Mouse (Mus musculus) layer of hippocampus, adult 9-10 months (tissue): ENCODE measurements at regions not wholly inside any gene's neighbourhood (a gene's known extent, or its start where the extent isn't known, plus 50 kb on each side); places are given as distances from the start of the nearest gene placed in this dataset.

ENCODE experiments used
- DNase-seq: peaks from one replicate; pipeline ENCODE4 v3.0.0; 2022; ENCODE audit warnings: low spot score

- no peak for DNase-seq
These were observed 780.6 kb downstream of the Tmem114 start for GRCm38 (mm10) chr16:7644363-7644762.

DNA sequence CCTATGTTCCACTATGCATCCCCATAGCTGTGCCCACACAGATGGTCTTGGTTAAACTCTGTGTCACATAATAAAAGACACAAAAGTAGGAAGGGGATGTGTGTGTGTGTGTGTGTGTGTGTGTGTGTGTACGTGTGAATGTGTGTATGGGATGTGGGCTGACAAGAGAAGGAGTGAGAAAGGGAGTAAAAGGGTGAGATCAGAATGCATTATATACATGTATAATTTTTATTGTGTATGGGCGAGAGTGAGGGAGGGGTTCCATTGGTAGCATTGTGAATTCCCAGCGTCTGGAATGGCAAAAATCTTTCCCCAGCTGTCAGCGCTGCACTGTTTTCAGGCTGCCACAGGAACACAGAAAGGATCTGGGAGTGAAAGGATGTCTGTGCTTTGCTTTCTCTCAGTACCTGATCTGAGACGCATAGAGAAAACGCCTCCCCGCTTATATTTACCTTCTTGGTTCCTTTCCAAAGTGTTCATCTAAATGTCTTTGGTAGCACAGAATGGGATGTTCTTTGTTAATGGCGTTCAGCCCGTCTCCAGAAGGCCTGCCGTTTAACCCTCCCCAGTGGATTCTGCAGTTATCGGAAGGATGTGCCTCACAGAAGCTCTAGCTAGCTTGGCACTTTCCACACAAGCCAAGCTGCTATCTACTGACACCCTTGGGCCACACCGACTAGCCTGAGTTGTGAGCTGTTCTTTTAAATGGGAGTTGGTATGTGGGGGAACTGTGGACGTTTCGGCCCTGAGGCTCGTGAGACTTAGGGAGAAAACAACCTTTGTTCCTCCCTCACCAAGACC, 785.8 kb downstream of the Tmem114 start:
- DNase-seq = no peak

- no peak for DNase-seq
These were observed 786.9 kb downstream of the Tmem114 start for GRCm38 (mm10) chr16:7637993-7638392.

- DNase-seq = no peak
These were observed 787.7 kb downstream of the Tmem114 start for GRCm38 (mm10) chr16:7637121-7637700.

DNA sequence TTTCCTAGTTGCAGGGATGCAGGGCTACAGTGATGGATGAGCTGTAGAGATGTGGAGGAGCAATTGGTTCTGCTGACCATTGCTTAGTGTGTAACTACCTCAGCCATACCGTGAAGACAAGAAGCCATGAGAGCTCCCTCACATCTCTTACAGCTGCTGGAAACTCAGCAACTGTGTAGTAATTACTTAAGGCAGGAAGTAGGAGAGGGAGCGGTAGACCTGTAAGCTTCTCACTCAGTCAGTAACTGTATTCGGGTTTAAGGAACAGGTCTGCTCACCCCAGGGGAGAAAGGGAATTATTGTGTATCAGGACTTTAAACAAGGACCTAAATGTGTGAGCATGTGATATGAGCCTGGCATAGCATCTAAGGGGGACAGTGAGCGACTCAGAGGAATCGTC, 788.6 kb downstream of the Tmem114 start:
- DNase-seq = no peak

DNA sequence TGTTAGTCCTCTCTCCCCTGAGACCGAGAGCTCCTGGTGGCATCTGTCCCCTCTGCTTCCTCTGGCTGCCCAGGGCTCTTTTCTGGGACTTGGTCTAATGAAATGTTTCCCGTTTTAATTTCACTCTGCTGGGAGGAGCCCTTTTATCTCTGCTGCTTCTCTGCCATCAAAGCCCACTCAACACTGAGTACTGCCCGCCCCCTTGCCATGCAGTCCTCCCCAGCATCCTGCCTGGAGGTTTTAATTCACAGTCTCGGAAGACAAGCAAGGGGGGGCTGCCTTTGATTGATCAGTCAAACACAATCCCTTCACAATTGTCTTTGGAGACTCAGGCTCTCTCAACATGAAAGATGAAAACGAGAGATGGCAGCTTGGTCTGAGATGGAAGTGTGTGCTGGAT, 792.5 kb downstream of the Tmem114 start:
- DNase-seq = no peak

DNA sequence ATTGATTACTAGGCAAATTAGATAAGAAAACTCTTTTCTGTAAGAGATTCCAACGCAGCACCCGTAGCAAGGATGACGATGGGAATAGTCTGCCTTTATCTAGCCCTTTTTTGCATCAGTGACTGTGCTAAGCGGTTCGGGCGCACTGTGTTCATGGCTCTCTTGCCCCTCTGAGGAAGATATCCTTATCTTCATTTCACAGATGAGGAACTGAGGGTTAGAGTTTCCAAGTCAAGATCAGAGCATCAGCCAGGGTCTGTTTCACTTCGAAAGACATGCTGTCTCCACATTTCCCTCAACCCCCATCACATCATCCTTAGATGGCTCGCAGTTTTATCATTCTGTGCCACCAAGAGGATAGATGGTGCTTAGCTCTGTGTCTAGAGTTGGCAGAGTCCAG, 796.6 kb downstream of the Tmem114 start:
- DNase-seq = no peak

- no peak for DNase-seq
These were observed 818.3 kb downstream of the Tmem114 start for GRCm38 (mm10) chr16:7606602-7607001.

DNA sequence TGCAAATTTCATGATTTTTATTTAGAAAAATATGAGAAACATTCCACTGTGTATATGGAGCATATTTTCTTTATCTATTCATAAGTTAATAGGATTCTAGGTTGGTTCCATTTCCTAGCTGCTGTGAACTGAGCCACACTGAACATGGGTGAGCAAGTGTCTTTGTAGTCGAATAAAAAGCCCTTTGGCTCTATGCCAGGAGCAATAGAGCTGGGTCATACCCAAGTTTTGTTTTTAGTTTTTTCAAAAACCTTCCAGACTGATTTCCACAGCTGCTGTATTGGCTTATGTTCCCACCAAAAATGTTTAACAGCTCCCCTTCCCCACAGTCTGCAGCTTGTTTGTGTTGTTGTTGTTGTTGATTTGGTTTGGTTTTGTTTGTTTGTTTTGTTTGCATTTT, 822.5 kb downstream of the Tmem114 start:
- DNase-seq = no peak

DNA sequence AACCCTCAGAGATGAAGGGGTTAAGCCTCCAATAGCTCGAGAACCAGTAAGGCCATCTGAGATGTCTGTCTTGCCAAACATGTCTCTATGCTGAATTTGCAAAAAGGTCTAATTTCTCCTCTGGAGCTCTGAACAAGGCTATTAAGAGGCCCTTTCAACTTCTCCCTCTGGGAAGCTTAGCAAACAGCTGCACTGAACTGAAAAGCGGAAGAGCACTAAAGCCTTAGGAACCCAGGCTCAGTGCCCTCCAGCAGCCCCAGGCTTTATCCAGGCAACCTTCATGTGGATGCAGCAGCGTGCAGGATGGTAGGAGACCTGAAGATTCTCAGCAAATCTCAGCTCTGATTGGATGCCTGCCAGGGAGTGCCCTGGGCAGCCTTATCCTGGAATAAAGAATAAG, 850.1 kb downstream of the Tmem114 start:
- DNase-seq = no peak

- DNase-seq = no peak
These were observed 864.1 kb downstream of the Tmem114 start for GRCm38 (mm10) chr16:7560841-7561240.

DNA sequence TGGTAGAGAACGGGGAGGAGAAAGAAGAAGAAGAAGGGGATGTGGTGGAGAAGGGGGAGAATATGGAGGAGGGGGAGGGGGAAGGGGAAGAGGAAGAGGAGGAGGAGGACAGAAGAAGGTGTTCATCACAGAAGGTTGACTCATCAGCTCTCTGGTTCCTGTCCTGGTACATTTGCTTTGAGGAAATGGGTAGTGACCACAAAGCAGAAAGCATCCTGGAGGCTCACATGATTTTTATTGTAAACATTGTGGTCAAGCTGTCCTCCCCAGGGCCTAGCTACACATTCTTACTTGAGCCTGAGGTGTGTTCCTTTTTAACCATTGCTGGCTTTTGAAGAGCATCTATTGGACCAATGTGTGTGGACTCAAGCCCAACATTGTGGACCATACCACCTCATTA, 865.8 kb downstream of the Tmem114 start:
- DNase-seq = no peak

- DNase-seq = no peak
These were observed 866.3 kb downstream of the Tmem114 start for GRCm38 (mm10) chr16:7558637-7559036.

DNA sequence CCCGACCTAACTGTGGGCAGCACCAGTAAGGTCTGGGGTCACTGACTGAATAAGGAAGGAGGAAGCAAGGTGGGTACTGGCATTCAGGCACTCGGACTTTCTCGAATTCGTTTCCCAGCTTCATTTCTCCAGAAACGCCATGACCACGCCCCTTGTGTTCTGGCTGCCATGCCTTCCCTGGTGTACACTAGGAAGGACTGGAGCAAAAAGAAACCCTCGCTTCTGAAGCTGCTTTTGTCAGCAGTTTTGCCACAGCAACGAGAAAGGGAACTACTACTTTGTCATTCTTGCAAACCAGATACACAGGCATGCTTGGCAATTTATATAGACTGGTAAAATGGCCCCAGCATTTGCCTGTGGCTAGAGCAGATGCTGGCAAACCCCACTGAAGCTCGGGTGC, 869.0 kb downstream of the Tmem114 start:
- DNase-seq = no peak

GRCm38 (mm10) chr16:7549568-7549967, 875.4 kb downstream of the Tmem114 start:
- no peak for DNase-seq

DNA sequence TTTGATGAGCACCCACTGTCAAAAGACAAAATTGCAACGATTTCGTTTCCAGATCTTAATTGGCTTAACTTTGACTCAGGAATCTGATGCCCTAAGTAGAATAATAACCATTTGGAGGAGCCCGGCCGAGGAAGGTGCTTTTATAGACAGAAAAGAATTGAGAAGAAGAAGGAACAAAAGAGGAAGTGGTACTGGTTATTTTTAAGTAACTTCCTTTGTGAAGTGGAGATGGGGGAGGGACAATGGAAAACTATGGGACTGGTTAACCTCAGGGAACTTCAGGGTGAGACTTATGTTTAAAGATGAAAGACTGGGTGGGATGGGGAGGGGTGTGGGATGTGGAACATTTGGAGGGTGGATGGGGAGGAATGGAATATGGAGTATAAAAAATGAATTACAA, 880.9 kb downstream of the Tmem114 start:
- DNase-seq = no peak

DNA sequence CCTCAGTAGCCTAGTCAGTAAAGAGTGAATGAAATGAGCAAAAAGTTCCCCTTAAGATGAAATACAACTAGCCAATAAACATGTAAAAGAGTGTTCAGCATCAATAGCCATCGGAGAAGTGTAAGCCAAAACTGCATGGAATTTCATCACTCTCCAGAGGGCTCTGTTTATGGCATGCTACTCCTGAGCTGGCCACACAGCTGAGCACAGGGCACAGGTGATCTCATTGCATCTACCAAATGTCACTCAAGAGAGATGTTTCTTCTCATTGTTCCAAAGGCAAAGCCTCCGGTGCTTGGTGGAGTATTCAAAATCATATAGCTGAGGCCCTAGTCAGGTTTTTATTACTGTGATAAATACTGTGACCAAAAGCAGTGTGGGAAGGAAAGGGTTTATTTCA, 895.1 kb downstream of the Tmem114 start:
- DNase-seq = no peak

- DNase-seq = no peak
These were observed 896.0 kb downstream of the Tmem114 start for GRCm38 (mm10) chr16:7528963-7529362.

DNA sequence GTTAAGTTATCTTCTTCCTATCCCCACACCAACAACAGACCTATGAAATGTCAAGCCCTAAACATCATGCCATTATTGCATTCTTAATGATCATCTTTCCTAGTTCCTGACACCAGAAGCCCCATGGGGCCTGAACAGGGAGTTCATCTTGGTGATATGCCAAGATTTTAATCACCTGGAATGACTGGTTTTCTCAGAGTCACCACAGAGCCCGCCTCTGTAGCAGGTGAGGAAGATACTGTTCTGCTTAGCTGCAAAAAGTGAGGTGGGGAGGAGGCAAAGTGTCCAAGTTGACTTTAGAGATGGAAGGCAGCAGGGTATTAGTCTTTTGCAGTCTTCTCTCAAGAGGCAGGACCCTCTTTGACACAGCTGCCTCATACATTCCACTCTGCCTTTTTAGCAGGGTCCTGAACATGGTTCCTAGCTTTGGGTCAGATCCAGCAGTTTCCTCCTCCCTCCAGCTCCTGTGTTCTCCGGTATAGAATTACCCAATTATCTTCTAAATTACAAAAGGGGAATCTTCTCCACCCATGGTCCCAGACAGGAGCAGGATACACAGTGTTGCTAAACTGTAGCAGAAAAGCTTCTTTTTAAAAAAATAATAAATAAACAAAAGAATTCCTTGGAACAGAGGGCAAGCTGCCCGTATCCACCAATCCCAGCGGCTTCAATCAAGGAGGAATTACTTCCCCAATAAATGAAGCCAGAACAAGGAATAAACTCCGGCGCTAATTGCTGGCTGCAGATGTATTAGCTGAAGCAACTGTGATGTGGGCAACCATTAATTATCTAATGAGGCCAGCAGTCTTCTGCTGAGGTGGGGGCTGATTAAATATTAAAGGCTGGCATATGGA, 896.8 kb downstream of the Tmem114 start:
- no peak for DNase-seq

DNA sequence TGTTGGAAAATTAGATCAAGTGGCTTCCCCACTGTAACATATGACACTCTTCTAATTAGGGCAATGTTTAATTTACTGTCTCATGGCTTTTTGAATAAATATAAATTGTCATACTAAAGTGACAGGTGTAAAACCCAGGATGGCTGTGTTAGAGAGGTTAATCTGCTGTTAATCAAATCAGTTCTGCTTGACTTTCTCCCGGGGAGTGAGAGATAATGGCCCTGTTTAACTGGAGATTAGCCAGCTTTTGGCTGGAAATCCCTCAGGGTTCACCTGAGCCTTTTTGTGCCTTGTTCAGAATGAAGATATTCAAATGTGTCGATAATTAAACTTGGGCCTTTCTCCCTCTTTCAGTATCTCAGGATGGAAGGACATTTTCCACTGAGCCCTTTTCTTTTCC, 906.2 kb downstream of the Tmem114 start:
- no peak for DNase-seq
